Mouse (Mus musculus): Measurements from ENCODE around the gene Ubl7. TPM values are rescaled to one million over a fixed set of nuclear protein-coding genes. Genes with fewer than 3 reads are reported as not detected.

The Ubl7 gene
- total and polyA plus RNA-seq, 2 experiments from 2014 or later = 132 to 161 TPM

DNA sequence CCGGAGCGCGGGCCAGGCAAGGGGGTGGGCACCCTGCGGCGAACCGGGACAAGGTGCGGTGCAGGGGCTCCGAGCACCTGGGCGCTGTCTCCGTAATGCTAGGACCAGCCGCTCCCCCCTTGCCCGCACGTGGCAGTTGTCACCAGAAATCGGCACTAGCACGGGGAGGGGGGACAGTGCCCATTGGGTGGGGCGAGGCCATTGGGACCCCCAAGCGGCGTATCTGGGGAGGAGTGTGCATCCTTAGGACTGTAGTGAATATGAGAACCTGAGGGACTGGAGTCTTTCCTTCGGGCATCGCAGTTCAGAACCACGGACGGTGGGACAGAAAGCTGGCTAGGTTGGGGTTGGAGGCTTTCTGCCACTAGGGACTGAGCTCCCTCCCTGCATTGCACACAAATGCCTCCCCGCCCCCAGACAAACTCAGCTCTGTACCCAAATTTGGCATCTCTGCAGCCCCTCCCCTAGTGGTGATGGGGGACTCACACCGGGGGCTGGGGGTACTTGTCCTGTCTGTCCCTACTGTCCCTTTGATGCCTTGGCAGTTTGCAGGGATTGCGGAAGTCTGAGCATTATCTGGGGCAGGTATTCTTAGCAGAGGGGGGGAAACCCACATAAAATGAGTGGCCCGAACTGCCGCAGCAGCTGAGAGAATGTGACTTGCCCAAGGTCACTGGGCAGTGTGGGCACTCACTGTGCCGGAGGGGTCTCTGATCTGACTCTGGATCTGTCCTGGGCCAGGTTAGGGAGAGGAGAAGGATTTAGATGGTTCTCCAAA, 30.3 kb downstream of the Ubl7 start:
- H3K4me1 ChIP-seq (ENCODE audit: insufficient read depth, low read length) = peaks cover 4% of the 10 kb centered on the region
- DNase-seq (ENCODE audit: low spot score) (peak; percentile 26), ATAC-seq (ENCODE audit: low FRiP score) (peak; percentile 4; the same call in 1 of the 2 replicates)
- H3K27ac ChIP-seq (ENCODE audit: low read depth, low read length) = peak overlapping the region; percentile 90
- 6% methylated on average over 28 of the region's 28 CpGs for WGBS
- H3K9me3 ChIP-seq (ENCODE audit: low read length) = no peaks in the 10 kb centered on the region
- H3K36me3 ChIP-seq (ENCODE audit: insufficient read depth, low read length) = 0 out of 2 replicates have a peak, but pooled peaks cover 2% of the 10 kb centered on the region
- peak overlapping the region; percentile 80 for H3K4me2 ChIP-seq (ENCODE audit: low read depth, low read length, poor library complexity, severe bottlenecking)
- no peaks in the 10 kb centered on the region for H3K27me3 ChIP-seq (ENCODE audit: insufficient read depth, low read length)
- TF ChIP-seq CTCF (IDR thresholded peaks at IDR 0.05) = no peak; the same call in 1 of the 2 replicates
- peak overlapping the region; percentile 84 for H3K9ac ChIP-seq (replicated peaks; ENCODE audit: low read length, poor library complexity, severe bottlenecking)
- H3K4me3 ChIP-seq (ENCODE audit: low read depth, low read length) = peak overlapping the region; percentile 84

DNA sequence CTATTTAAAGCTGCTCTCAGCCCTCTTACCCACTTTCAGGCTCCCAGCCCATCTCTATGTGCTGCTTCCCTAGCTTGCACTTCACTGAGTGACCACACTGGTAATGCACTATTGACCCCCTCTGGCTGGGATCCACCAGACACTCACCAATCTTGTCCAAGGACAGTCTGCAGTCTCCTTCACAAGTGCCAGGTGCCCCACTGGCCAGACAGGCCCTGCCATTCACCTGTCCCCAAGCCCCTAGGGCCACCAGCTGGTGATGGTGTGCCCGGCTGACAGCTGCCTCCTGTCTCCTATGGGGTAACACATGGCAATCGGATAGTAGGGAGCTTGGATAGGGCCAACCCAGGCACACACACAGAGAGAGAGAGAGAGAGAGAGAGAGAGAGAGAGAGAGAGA, 31.3 kb downstream of the Ubl7 start:
- 45% methylated on average over 2 of the region's 2 CpGs for WGBS
- peak overlapping the region; percentile 84 for H3K4me3 ChIP-seq (ENCODE audit: low read depth, low read length)
- no peak overlapping the region for H3K27ac ChIP-seq (ENCODE audit: low read depth, low read length)
- H3K9ac ChIP-seq (replicated peaks; ENCODE audit: low read length, poor library complexity, severe bottlenecking) = no peak overlapping the region
- peak; percentile 48 for DNase-seq (ENCODE audit: low spot score)
- H3K36me3 ChIP-seq (ENCODE audit: insufficient read depth, low read length) = 0 out of 2 replicates have a peak, but pooled peaks cover 3% of the 10 kb centered on the region
- no peaks in the 10 kb centered on the region for H3K27me3 ChIP-seq (ENCODE audit: insufficient read depth, low read length)
- H3K4me2 ChIP-seq (ENCODE audit: low read depth, low read length, poor library complexity, severe bottlenecking) = peak overlapping the region; percentile 80
- no peak for TF ChIP-seq CTCF (IDR thresholded peaks at IDR 0.05)
- no peak for ATAC-seq (ENCODE audit: low FRiP score)
- no peaks in the 10 kb centered on the region for H3K9me3 ChIP-seq (ENCODE audit: low read length)
- peaks cover 4% of the 10 kb centered on the region for H3K4me1 ChIP-seq (ENCODE audit: insufficient read depth, low read length)

DNA sequence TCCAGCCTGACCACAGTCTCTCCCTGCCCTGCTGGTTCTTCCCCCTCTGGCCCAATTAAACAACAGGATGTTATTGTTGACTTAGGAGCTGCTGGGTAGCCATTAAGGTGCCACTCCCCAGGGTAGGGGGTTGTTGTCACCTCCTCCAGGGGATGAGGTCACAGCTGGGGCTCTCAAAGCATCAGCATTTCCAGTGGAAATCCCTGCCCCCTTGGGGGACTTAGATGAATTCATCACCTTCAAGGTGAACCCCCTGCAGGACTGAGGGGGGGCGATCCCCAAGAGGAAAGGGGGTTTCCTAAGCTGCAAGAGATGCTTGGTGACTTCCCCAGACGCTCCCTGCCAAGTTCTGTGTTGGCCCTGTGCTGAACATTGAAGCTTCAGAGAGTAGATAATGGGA, 32.3 kb downstream of the Ubl7 start:
- Histone ChIP-seq H3K27ac (ENCODE audit: low read depth, low read length) (no peak overlapping the region), H3K4me2 (ENCODE audit: low read depth, low read length, poor library complexity, severe bottlenecking) (peak overlapping the region; percentile 26; the same call in 1 of the 2 replicates), H3K36me3 (ENCODE audit: insufficient read depth, low read length) (0 out of 2 replicates have a peak, but pooled peaks cover 3% of the 10 kb centered on the region), H3K9me3 (ENCODE audit: low read length) (no peaks in the 10 kb centered on the region), H3K27me3 (ENCODE audit: insufficient read depth, low read length) (no peaks in the 10 kb centered on the region), H3K4me3 (ENCODE audit: low read depth, low read length) (no peak overlapping the region), H3K4me1 (ENCODE audit: insufficient read depth, low read length) (peaks cover 4% of the 10 kb centered on the region), H3K9ac (replicated peaks; ENCODE audit: low read length, poor library complexity, severe bottlenecking) (peak overlapping the region; percentile 33; the same call in 1 of the 2 replicates)
- TF ChIP-seq CTCF (IDR thresholded peaks at IDR 0.05) = no peak
- WGBS = 47% methylated on average over 2 of the region's 2 CpGs
- DNase-seq (ENCODE audit: low spot score) (no peak), ATAC-seq (ENCODE audit: low FRiP score) (no peak)

DNA sequence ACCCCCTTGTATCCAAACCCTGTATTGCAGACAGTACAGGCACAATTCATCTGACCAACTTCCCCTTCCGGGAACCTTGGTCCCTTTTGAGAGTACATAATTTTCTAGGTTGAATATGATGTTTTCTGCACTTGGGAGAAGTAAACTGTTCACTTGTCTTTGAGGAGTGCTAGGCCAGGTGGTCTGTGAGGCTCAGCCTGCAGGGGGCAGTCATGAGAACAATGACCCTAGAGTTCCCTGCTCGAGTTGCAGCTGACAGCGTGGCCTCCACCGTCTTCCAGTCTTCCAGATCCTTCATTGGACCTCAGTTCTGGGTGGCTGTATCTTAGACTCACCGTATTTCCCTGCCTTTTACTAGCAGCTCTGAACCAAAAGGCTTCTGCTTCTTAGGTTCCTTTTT, 33.8 kb downstream of the Ubl7 start:
- Histone ChIP-seq H3K9me3 (ENCODE audit: low read length) (no peaks in the 10 kb centered on the region), H3K27ac (ENCODE audit: low read depth, low read length) (no peak overlapping the region), H3K9ac (replicated peaks; ENCODE audit: low read length, poor library complexity, severe bottlenecking) (no peak overlapping the region), H3K4me2 (ENCODE audit: low read depth, low read length, poor library complexity, severe bottlenecking) (no peak overlapping the region), H3K4me1 (ENCODE audit: insufficient read depth, low read length) (peaks cover 4% of the 10 kb centered on the region), H3K36me3 (ENCODE audit: insufficient read depth, low read length) (0 out of 2 replicates have a peak, but pooled peaks cover 3% of the 10 kb centered on the region), H3K4me3 (ENCODE audit: low read depth, low read length) (no peak overlapping the region), H3K27me3 (ENCODE audit: insufficient read depth, low read length) (no peaks in the 10 kb centered on the region)
- 28% methylated on average over 5 of the region's 5 CpGs for WGBS
- TF ChIP-seq CTCF (IDR thresholded peaks at IDR 0.05) = peak; percentile 66
- ATAC-seq (ENCODE audit: low FRiP score) (no peak), DNase-seq (ENCODE audit: low spot score) (peak; percentile 59)

DNA sequence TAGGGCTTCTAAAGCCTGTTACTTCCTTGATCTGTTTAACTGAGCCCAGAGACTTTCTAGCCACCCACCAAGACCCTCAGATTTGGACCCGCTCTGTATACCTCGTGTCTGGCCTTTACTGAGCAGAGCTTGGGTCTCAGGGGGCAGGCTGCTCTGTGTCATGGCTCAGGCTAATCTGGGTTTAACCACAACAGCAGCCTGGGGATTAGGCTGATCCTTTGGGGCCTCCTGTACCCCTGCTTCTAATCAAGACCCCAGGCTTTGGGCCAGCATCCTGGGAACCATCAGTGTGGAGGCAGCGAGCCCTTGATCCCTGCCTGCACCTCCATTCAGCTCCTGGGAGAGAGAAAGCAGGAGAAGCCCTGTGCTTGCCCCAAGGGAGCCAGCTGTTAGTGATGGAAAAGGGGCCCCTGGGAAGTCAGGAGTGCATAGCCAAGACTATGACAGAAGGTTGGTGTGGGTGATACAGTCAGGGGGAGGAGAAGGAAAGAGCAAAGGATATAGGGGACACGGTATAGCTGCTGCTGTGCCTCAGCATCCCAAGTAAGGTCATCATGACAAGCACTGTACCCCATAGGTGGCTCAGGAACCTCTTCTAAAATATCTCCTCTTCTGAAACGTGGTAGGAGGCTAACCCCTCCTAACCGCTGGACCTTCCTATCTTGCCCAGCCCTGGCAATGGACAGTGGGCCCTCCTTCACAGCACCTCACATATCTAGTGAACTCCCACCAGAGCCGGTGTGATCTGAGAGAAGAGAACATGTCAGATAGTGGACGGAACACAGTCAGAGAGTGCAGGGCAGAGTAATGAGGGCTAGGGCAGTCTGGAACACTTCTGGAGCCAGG, 35.2 kb downstream of the Ubl7 start:
- H3K4me3 ChIP-seq (ENCODE audit: low read depth, low read length) = no peak overlapping the region
- 65% methylated on average over 8 of the region's 8 CpGs for WGBS
- no peak for ATAC-seq (ENCODE audit: low FRiP score)
- no peak for DNase-seq (ENCODE audit: low spot score)
- H3K27me3 ChIP-seq (ENCODE audit: insufficient read depth, low read length) = no peaks in the 10 kb centered on the region
- no peak overlapping the region for H3K4me2 ChIP-seq (ENCODE audit: low read depth, low read length, poor library complexity, severe bottlenecking)
- H3K27ac ChIP-seq (ENCODE audit: low read depth, low read length) = no peak overlapping the region
- H3K36me3 ChIP-seq (ENCODE audit: insufficient read depth, low read length) = 0 out of 2 replicates have a peak, but pooled peaks cover 3% of the 10 kb centered on the region
- no peak for TF ChIP-seq CTCF (IDR thresholded peaks at IDR 0.05)
- no peaks in the 10 kb centered on the region for H3K9me3 ChIP-seq (ENCODE audit: low read length)
- no peak overlapping the region for H3K9ac ChIP-seq (replicated peaks; ENCODE audit: low read length, poor library complexity, severe bottlenecking)
- peaks cover 4% of the 10 kb centered on the region for H3K4me1 ChIP-seq (ENCODE audit: insufficient read depth, low read length)

Data from midbrain, postnatal 0 days (tissue).